In genomic region chr5:135089653-135090052, GRCm38 (mm10) we compare ENCODE assay signal across 8 mouse cellular contexts. TPM values are rescaled to one million over a fixed set of nuclear protein-coding genes. Genes with fewer than 3 reads are reported as not detected.
DNase-seq lines count a peak whose midpoint lies in the region; ATAC-seq and TF ChIP-seq lines count a peak whose summit lies in the region.

TSS of gene Mlxipl (plus strand) at chr5:135089890.

- 3% methylated on average over 39 of the region's 39 CpGs for WGBS in embryonic facial prominence, embryonic 10.5 days
- 3% methylated on average over 39 of the region's 39 CpGs for WGBS in heart, embryonic 13.5 days
- 3% methylated on average over 37 of the region's 39 CpGs for WGBS in stomach, embryonic 14.5 days
- 5% methylated on average over 34 of the region's 39 CpGs for WGBS in lung, postnatal 0 days

- H3K4me2 ChIP-seq in heart, embryonic 13.5 days = peak within 1 kb of the TSS; percentile 55
- H3K4me2 ChIP-seq in stomach, embryonic 14.5 days (replicated peaks; ENCODE audit: low read depth, low read length) = peak within 1 kb of the TSS; percentile 22; the same call in 1 of the 2 replicates
- no peak within 1 kb of the TSS for H3K4me2 ChIP-seq in lung, postnatal 0 days (replicated peaks; ENCODE audit: low read depth, low read length)

- TF ChIP-seq CTCF in lung, postnatal 0 days (IDR thresholded peaks at IDR 0.05) = no peak

- peak within 1 kb of the TSS; percentile 47 for H3K9ac ChIP-seq in heart, embryonic 13.5 days
- H3K9ac ChIP-seq in stomach, embryonic 14.5 days (replicated peaks; ENCODE audit: low read depth, low read length) = no peak within 1 kb of the TSS
- H3K9ac ChIP-seq in lung, postnatal 0 days (replicated peaks; ENCODE audit: low read depth) = no peak within 1 kb of the TSS

- peak within 1 kb of the TSS; percentile 45 for H3K4me3 ChIP-seq in embryonic facial prominence, embryonic 10.5 days
- H3K4me3 ChIP-seq in heart, embryonic 13.5 days = peak within 1 kb of the TSS; percentile 32
- H3K4me3 ChIP-seq in stomach, embryonic 14.5 days (ENCODE audit: low read depth, low read length) = peak within 1 kb of the TSS; percentile 17; the same call in 1 of the 2 replicates
- H3K4me3 ChIP-seq in lung, postnatal 0 days (ENCODE audit: low read depth, low read length) = no peak within 1 kb of the TSS

- ATAC-seq in heart, embryonic 13.5 days (ENCODE audit: extremely low read depth, insufficient number of reproducible peaks, low FRiP score, low TSS enrichment) = no peak
- ATAC-seq in stomach, embryonic 14.5 days (ENCODE audit: insufficient number of reproducible peaks, insufficient read depth, low FRiP score, low read depth) = no peak
- no peak; the same call in 1 of the 2 replicates for ATAC-seq in lung, postnatal 0 days

- no peak for DNase-seq in adrenal gland, adult 18-20 months (ENCODE audit: low spot score in 2 of 2)
- peak; percentile 49 for DNase-seq in embryonic facial prominence, embryonic 10.5 days (ENCODE audit: low spot score)
- DNase-seq in kidney, postnatal 25 days = peak; percentile 80 to 94
- DNase-seq in layer of hippocampus, adult 11-12 months (ENCODE audit: low spot score) = no peak
- no peak for DNase-seq in urinary bladder, postnatal 14 days (ENCODE audit: low spot score)
- DNase-seq in lung, postnatal 0 days (ENCODE audit: low spot score) = no peak

- no peaks in the 10 kb centered on the region for H3K9me3 ChIP-seq in embryonic facial prominence, embryonic 10.5 days
- H3K9me3 ChIP-seq in heart, embryonic 13.5 days = no peaks in the 10 kb centered on the region
- H3K9me3 ChIP-seq in stomach, embryonic 14.5 days (ENCODE audit: control insufficient read depth, low read depth, low read length) = no peaks in the 10 kb centered on the region
- no peaks in the 10 kb centered on the region for H3K9me3 ChIP-seq in lung, postnatal 0 days (ENCODE audit: low read length)

- peaks cover 76% of the 10 kb centered on the region for H3K27me3 ChIP-seq in embryonic facial prominence, embryonic 10.5 days (replicated peaks; ENCODE audit: low read depth, poor library complexity, severe bottlenecking)
- peaks cover 96% of the 10 kb centered on the region for H3K27me3 ChIP-seq in heart, embryonic 13.5 days (replicated peaks)
- peaks cover 22% of the 10 kb centered on the region for H3K27me3 ChIP-seq in stomach, embryonic 14.5 days (ENCODE audit: control insufficient read depth, insufficient read depth, low read length)
- H3K27me3 ChIP-seq in lung, postnatal 0 days (replicated peaks; ENCODE audit: insufficient read depth, low read length) = peaks cover 23% of the 10 kb centered on the region; the same call in 1 of the 2 replicates

- H3K4me1 ChIP-seq in embryonic facial prominence, embryonic 10.5 days = peaks cover 22% of the 10 kb centered on the region
- no peaks in the 10 kb centered on the region for H3K4me1 ChIP-seq in heart, embryonic 13.5 days
- H3K4me1 ChIP-seq in stomach, embryonic 14.5 days (ENCODE audit: control insufficient read depth, insufficient read depth, low read length) = 0 out of 2 replicates have a peak, but pooled peaks cover 4% of the 10 kb centered on the region
- no peaks in the 10 kb centered on the region for H3K4me1 ChIP-seq in lung, postnatal 0 days (ENCODE audit: insufficient read depth, low read depth, low read length)

- H3K27ac ChIP-seq in embryonic facial prominence, embryonic 10.5 days (replicated peaks) = peak within 1 kb of the TSS; percentile 66
- H3K27ac ChIP-seq in heart, embryonic 13.5 days (replicated peaks) = no peak within 1 kb of the TSS
- H3K27ac ChIP-seq in stomach, embryonic 14.5 days (ENCODE audit: low read length) = no peak within 1 kb of the TSS
- H3K27ac ChIP-seq in lung, postnatal 0 days (ENCODE audit: low read length) = no peak within 1 kb of the TSS

- no peaks in the 10 kb centered on the region for H3K36me3 ChIP-seq in embryonic facial prominence, embryonic 10.5 days (replicated peaks)
- no peaks in the 10 kb centered on the region for H3K36me3 ChIP-seq in heart, embryonic 13.5 days
- H3K36me3 ChIP-seq in stomach, embryonic 14.5 days (ENCODE audit: control insufficient read depth, insufficient read depth, low read length) = no peaks in the 10 kb centered on the region
- no peaks in the 10 kb centered on the region for H3K36me3 ChIP-seq in lung, postnatal 0 days (ENCODE audit: insufficient read depth, low read length)

- no peak for TF ChIP-seq EP300 in lung, postnatal 0 days (IDR thresholded peaks at IDR 0.05)

RNA-seq across cellular contexts. Expression of gene Mlxipl, which starts in this region (rescaled TPM):
- total RNA-seq in adrenal gland, adult 18-20 months (2021) = 100 to 1,000 TPM in 1 of 2 experiments, 10 to 100 TPM in 1; 67.0 to 169 TPM
- 3.5 and 3.8 TPM in 2 replicates for polyA plus RNA-seq in embryonic facial prominence, embryonic 10.5 days (2016; fragmentation: Nextera tagmentation; extraction: Ambion mirVana)
- polyA plus RNA-seq in heart, embryonic 13.5 days (2015; fragmentation: Nextera tagmentation; extraction: Ambion mirVana) = 1.2 and 1.3 TPM in 2 replicates
- polyA plus RNA-seq in stomach, embryonic 14.5 days (2014; fragmentation: Nextera tagmentation; extraction: Ambion mirVana) = 2.7 and 3.6 TPM in 2 replicates
- 0.70 and 0.96 TPM in 2 replicates for polyA plus RNA-seq in lung, postnatal 0 days (2015; fragmentation: Nextera tagmentation; extraction: Ambion mirVana)

Comparison
In these comparisons a context has a peak if more than half of its experiments do, and no peak if none do; other contexts are left out.
1. DNase-seq: peak in embryonic facial prominence, embryonic 10.5 days (single experiment) and kidney, postnatal 25 days (2 of 2); none in adrenal gland, adult 18-20 months (0 of 2), layer of hippocampus, adult 11-12 months (single experiment), urinary bladder, postnatal 14 days (single experiment) and lung, postnatal 0 days (single experiment).